Mouse (Mus musculus): ENCODE data around the gene Gm11487.
"Not testable (repeated sequence)": the region's sequence is repeated elsewhere in the genome, so short reads cannot be mapped to it uniquely, and the experiment has no call there.

Gene Gm11487

GRCm38 (mm10) chr4:73404972-73405371, at the start of gene Gm11487:
Gene Gm11487, minus strand, starts transcription at chr4:73405072.
- DNase-seq (ENCODE audit: extremely low read depth, insufficient read length, low spot score): not testable (repeated sequence)

GRCm38 (mm10) chr4:73444715-73445114, 39.8 kb upstream of the Gm11487 start:
- peak; percentile 6 for DNase-seq (ENCODE audit: extremely low read depth, insufficient read length, low spot score)

- no peak for DNase-seq (ENCODE audit: extremely low read depth, insufficient read length, low spot score)
These were observed 37.7 kb upstream of the Gm11487 start for GRCm38 (mm10) chr4:73442568-73442967.

GRCm38 (mm10) chr4:73425903-73426302, 21.0 kb upstream of the Gm11487 start:
- no peak for DNase-seq (ENCODE audit: extremely low read depth, insufficient read length, low spot score)

GRCm38 (mm10) chr4:73423049-73423448, 18.2 kb upstream of the Gm11487 start:
- DNase-seq (ENCODE audit: extremely low read depth, insufficient read length, low spot score): no peak

GRCm38 (mm10) chr4:73366534-73366933, 38.3 kb downstream of the Gm11487 start:
- DNase-seq (ENCODE audit: extremely low read depth, insufficient read length, low spot score): no peak
